Mouse (Mus musculus) midbrain, postnatal 0 days (tissue): ENCODE results near the gene Pla2g5. TPM values are rescaled to one million over a fixed set of nuclear protein-coding genes. Genes with fewer than 3 reads are reported as not detected.
"Not testable (repeated sequence)": the region's sequence is repeated elsewhere in the genome, so short reads cannot be mapped to it uniquely, and the experiment has no call there.

Experiments
- ATAC-seq: fragments of 200-750 bp; cut with Nextera tagmentation; 2 replicates; pipeline ENCODE4 v1.8.0; 2017; ENCODE audit warnings: moderate number of reproducible peaks, mild to moderate bottlenecking, moderate TSS enrichment, moderate library complexity; ENCODE audit not compliant: low FRiP score
- DNase-seq: peaks from one replicate; pipeline ENCODE4 v3.0.0-alpha.2; 2015; ENCODE audit warnings: low spot score
- H3K27ac ChIP-seq: fragments of 300-500 bp; sonication (generic); 2 replicates; pipeline ENCODE4 v1.5.1; 2014; ENCODE audit warnings: low read depth, mild to moderate bottlenecking, low read length, mixed read lengths
- H3K27me3 ChIP-seq: fragments of 300-500 bp; sonication (generic); 2 replicates; pipeline ENCODE4 v1.6.1; 2014; ENCODE audit warnings: low read length, control low read depth, mixed read lengths; ENCODE audit not compliant: insufficient read depth
- H3K36me3 ChIP-seq: fragments of 300-500 bp; sonication (generic); 2 replicates; pipeline ENCODE4 v1.6.1; 2014; ENCODE audit warnings: low read length, control low read depth, mixed read lengths; ENCODE audit not compliant: insufficient read depth
- H3K4me1 ChIP-seq: fragments of 300-500 bp; sonication (generic); 2 replicates; pipeline ENCODE4 v1.6.1; 2014; ENCODE audit warnings: mild to moderate bottlenecking, control low read depth, antibody characterized with exemption, low read length, mixed read lengths; ENCODE audit not compliant: insufficient read depth
- H3K4me2 ChIP-seq: fragments of 300-500 bp; sonication (generic); 2 replicates; pipeline ENCODE4 v1.6.1; 2014; ENCODE audit warnings: low read depth, mild to moderate bottlenecking, low read length, mixed read lengths; ENCODE audit not compliant: poor library complexity, severe bottlenecking
- H3K4me3 ChIP-seq: fragments of 300-500 bp; sonication (generic); 2 replicates; pipeline ENCODE4 v1.5.1; 2014; ENCODE audit warnings: low read depth, mild to moderate bottlenecking, low read length, moderate library complexity
- H3K9ac ChIP-seq: fragments of 300-500 bp; sonication (generic); replicated peaks from 2 replicates; pipeline ENCODE4 v1.6.1; 2014; ENCODE audit warnings: mild to moderate bottlenecking, low read length, moderate library complexity, mixed read lengths; ENCODE audit not compliant: poor library complexity, severe bottlenecking
- H3K9me3 ChIP-seq: fragments of 300-500 bp; sonication (generic); 2 replicates; pipeline ENCODE4 v1.6.1; 2016; ENCODE audit warnings: low read length, control low read depth
- CTCF ChIP-seq: IDR thresholded peaks from 2 replicates; pipeline ENCODE4 v1.5.1; 2016; ENCODE audit warnings: antibody characterized with exemption, mild to moderate bottlenecking
- WGBS: fragments of 180-500 bp; shearing (Covaris S2); extraction: QIAGEN DNeasy Blood & Tissue Kit; methylation state at CpG from one replicate; pipeline ENCODE4 v1.1.7; 2014; 5-methylcytosine and 5-hydroxymethylcytosine counted together
- polyA plus RNA-seq: library from polyadenylated mRNA; unstranded; fragments of >200 nt; fragmentation: Nextera tagmentation; extraction: Ambion mirVana; gene quantifications from 2 replicates; pipeline ENCODE4 v1.2.1, GENCODE M21; 2015
- total RNA-seq: library from RNA; depleted of rRNA; stranded (reverse); fragments of >200 nt; gene quantifications from 2 replicates; pipeline ENCODE4 v1.2.3, GENCODE M21; 2014; rRNA removed

Pla2g5 gene
- total RNA-seq (0.76 and 2.5 TPM in 2 replicates), polyA plus RNA-seq (0.64 and 0.81 TPM in 2 replicates)

DNA sequence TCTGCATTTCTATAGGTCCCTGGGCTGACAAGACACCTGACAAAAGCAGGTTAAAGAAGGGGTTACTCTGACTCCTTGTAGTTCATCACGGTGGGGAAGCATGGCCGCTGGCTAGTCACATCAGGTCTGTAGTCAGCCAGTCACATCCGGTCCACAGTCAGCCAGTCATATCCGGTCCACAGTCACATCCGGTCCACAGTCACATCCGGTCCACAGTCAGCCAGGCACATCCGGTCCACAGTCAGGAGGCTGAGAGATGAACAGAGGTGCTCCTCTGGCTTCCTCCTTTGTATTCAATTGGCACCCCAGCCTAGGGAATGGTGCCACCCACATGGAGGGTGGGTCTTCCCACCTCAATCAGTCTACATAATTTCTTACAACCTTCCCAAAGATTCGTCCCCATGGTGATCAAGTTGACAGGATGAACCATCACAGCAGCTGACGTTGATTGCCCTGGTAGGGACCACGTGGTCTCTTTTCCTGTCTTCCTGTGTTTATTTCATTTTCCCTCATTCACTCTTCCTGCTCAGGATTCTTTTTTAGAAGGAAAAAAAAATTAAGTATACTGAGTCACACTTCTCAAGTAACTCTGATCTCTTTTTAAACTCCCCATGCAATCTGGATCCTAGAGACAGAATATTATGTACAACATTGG is at the start of gene Pla2g5:
Pla2g5 (minus strand) TSS at position 139 of the 655 bp plus-strand sequence.
- H3K4me3 ChIP-seq = no peak within 1 kb of the TSS
- ATAC-seq (no peak), DNase-seq (no peak)
- H3K27me3 ChIP-seq = no peaks in the 10 kb centered on the region
- H3K4me2 ChIP-seq = no peak within 1 kb of the TSS
- H3K36me3 ChIP-seq = no peaks in the 10 kb centered on the region
- no peaks in the 10 kb centered on the region for H3K9me3 ChIP-seq
- H3K4me1 ChIP-seq = no peaks in the 10 kb centered on the region
- 75% methylated on average over 10 of the region's 10 CpGs for WGBS
- H3K9ac ChIP-seq = no peak within 1 kb of the TSS
- H3K27ac ChIP-seq = no peak within 1 kb of the TSS
- no peak for TF ChIP-seq CTCF

DNA sequence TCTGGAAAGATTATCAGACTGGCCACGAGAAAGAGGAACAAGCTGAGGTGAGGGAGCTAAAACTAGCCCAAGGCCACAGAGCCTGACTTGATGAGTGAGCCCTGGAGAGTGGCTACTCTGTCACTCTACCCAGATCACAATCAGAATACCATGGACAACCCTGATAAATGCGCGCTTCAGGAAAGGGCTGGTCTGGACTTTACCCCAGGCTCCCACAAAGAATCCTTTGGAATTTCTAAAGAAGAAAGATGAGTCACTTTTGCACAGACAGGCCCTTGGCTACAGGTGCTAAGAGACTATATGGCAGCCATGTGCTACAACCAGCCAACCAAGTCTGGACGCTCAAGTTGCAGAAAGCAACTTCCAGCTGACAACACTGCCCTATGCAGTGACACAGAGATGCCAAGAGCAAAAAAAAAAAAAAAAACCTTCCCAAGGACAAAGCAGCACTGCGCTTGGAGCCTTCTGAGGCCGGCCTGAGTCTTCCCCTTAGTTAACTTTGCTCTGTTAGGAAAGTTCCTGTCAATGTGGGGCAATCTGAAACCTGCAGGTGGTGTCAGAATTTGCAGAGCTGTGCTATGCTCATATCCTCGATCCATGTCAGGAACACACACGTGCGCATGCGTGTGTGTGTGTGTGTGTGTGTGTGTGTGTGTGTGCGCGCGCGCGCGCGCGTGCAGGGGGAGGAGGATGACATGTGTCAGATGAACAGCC is 42.5 kb upstream of the Pla2g5 start:
- DNase-seq = no peak
- H3K36me3 ChIP-seq = peaks cover 66% of the 10 kb centered on the region
- TF ChIP-seq CTCF = no peak
- ATAC-seq = no peak
- no peaks in the 10 kb centered on the region for H3K4me1 ChIP-seq
- WGBS = 97% methylated on average over 18 of the region's 18 CpGs
- no peak overlapping the region for H3K4me2 ChIP-seq
- no peak overlapping the region for H3K4me3 ChIP-seq
- no peaks in the 10 kb centered on the region for H3K9me3 ChIP-seq
- H3K27me3 ChIP-seq = no peaks in the 10 kb centered on the region
- no peak overlapping the region for H3K9ac ChIP-seq
- no peak overlapping the region for H3K27ac ChIP-seq

DNA sequence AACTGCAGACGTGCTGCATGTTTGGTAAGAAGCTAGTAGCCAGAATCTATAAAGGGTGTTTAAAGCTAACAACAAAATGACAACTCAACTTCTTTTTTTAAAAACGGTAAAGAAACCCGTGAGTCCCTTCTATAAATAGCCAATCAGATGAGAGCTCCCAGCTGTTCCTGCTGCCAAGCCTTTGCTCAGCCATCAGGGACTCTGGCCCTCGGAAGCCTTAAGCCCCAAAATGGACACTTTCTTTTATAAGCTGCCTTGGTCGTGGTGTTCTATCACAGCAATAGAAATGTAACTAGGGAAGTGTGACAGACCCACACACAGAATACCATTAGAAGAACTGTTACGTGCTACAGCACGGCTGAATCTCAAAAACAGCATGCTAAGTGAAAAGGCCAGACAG is 36.1 kb upstream of the Pla2g5 start:
- H3K4me2 ChIP-seq = no peak overlapping the region
- H3K27ac ChIP-seq = no peak overlapping the region
- TF ChIP-seq CTCF = no peak
- no peak overlapping the region for H3K4me3 ChIP-seq
- ATAC-seq (no peak), DNase-seq (no peak)
- 80% methylated on average over 7 of the region's 7 CpGs for WGBS
- H3K4me1 ChIP-seq = no peaks in the 10 kb centered on the region
- H3K9ac ChIP-seq = no peak overlapping the region
- peaks cover 64% of the 10 kb centered on the region for H3K36me3 ChIP-seq
- no peaks in the 10 kb centered on the region for H3K9me3 ChIP-seq
- H3K27me3 ChIP-seq = no peaks in the 10 kb centered on the region

DNA sequence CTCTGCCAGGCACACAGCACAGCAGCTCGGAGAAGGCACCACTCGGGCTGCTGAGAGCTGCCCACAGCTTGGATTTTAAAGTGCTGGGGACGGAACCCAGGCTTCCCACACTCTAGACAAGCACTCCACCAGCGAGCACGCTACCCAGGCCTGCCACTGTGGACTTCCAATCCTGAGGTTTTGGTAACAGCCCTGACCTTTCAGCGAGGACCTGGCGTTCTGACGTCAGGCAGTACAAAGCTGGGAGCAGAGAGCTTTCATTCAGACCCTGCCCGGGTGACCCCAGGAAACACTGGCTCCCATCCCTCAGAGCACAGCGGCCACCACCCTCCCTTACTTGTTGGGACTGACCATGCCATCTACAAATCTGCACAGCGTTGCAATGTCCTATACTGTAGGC is 30.5 kb upstream of the Pla2g5 start:
- not testable (repeated sequence) for H3K4me2 ChIP-seq, DNase-seq, H3K9me3 ChIP-seq, H3K4me1 ChIP-seq, H3K27ac ChIP-seq, ATAC-seq, H3K9ac ChIP-seq, H3K4me3 ChIP-seq, H3K27me3 ChIP-seq
- peaks cover 63% of the 10 kb centered on the region for H3K36me3 ChIP-seq
- 91% methylated on average over 11 of the region's 11 CpGs for WGBS

DNA sequence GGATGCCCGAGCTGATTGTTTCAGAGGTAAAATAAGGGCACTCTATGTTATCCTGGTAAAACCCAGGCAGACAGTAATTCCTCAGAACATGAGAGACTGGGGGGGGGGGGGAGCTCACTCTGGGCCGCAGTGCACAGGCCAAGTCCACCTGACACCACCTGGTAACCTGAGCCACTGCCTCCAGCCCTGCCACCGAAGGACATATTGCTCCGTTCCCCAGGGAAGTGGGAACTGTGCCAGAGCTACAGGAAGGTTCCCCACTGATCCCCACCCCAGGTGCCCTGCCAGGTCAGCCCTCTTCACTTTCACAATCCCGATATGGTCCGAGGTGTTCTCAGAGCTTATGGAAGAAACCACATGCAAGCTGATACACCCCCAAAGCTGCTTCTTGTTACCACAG is 29.4 kb upstream of the Pla2g5 start:
- WGBS = 88% methylated on average over 6 of the region's 6 CpGs
- no peak overlapping the region for H3K9ac ChIP-seq
- no peak overlapping the region for H3K4me2 ChIP-seq
- no peak overlapping the region for H3K27ac ChIP-seq
- DNase-seq = no peak
- peaks cover 52% of the 10 kb centered on the region for H3K36me3 ChIP-seq
- no peak for TF ChIP-seq CTCF
- no peaks in the 10 kb centered on the region for H3K9me3 ChIP-seq
- H3K27me3 ChIP-seq = no peaks in the 10 kb centered on the region
- ATAC-seq = no peak
- H3K4me3 ChIP-seq = no peak overlapping the region
- no peaks in the 10 kb centered on the region for H3K4me1 ChIP-seq

DNA sequence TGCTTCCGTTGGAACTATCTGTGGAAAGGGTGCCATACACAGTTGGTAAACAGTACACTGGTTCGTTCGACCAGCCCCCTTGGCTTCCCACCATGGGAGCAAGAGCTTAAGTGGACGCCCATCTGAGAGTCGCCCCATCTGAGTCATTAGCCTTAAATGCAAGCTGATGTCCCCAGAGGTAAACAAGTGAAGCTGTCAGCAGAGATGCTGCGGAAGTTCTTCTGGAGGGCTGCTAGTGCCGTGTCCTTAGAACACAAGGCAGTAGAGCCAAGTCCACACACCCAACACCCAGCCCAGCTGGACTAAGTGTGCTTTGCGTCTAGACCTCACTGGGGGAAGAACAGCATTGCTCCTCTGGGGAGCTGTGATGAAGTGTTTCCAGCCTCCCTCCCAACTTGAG is 26.4 kb upstream of the Pla2g5 start:
- ATAC-seq (no peak), DNase-seq (no peak)
- Histone ChIP-seq H3K4me3 (no peak overlapping the region), H3K27me3 (no peaks in the 10 kb centered on the region), H3K27ac (no peak overlapping the region), H3K9ac (no peak overlapping the region), H3K36me3 (peaks cover 27% of the 10 kb centered on the region), H3K4me1 (no peaks in the 10 kb centered on the region), H3K9me3 (no peaks in the 10 kb centered on the region), H3K4me2 (no peak overlapping the region)
- no peak for TF ChIP-seq CTCF
- WGBS = 59% methylated on average over 8 of the region's 8 CpGs
